Mouse (Mus musculus): ENCODE results near the gene BC003965.
"Not testable (repeated sequence)": the region's sequence is repeated elsewhere in the genome, so short reads cannot be mapped to it uniquely, and the experiment has no call there.

BC003965 gene

GRCm38 (mm10) chr17:25218967-25219366, 34.6 kb downstream of the BC003965 start:
- DNase-seq (ENCODE audit: inconsistent age in 2 of 2, low spot score in 1 of 2) = no peak

- DNase-seq (ENCODE audit: inconsistent age in 2 of 2, low spot score in 1 of 2) = no peak
Measured at GRCm38 (mm10) chr17:25219492-25220295, 35.3 kb downstream of the BC003965 start.

GRCm38 (mm10) chr17:25220746-25221145, 36.4 kb downstream of the BC003965 start:
- no peak for DNase-seq (ENCODE audit: inconsistent age in 2 of 2, low spot score in 1 of 2)

GRCm38 (mm10) chr17:25221821-25222503, 37.6 kb downstream of the BC003965 start:
- peak; percentile 78 to 87 for DNase-seq (ENCODE audit: inconsistent age in 2 of 2, low spot score in 1 of 2)

- peak in 1 of 2 experiments; percentile 61 for DNase-seq (ENCODE audit: inconsistent age in 2 of 2, low spot score in 1 of 2)
Measured at GRCm38 (mm10) chr17:25222504-25222940, 38.2 kb downstream of the BC003965 start.

- peak; percentile 38 to 75 for DNase-seq (ENCODE audit: inconsistent age in 2 of 2, low spot score in 1 of 2)
Measured at GRCm38 (mm10) chr17:25222951-25223601, 38.7 kb downstream of the BC003965 start.

- DNase-seq (ENCODE audit: inconsistent age in 2 of 2, low spot score in 1 of 2) = no peak
Measured at GRCm38 (mm10) chr17:25224586-25225222, 40.4 kb downstream of the BC003965 start.

GRCm38 (mm10) chr17:25225659-25226058, 41.3 kb downstream of the BC003965 start:
- DNase-seq (ENCODE audit: inconsistent age in 2 of 2, low spot score in 1 of 2) = no peak

- DNase-seq (ENCODE audit: inconsistent age in 2 of 2, low spot score in 1 of 2) = no peak
Measured at GRCm38 (mm10) chr17:25227991-25228390, 43.6 kb downstream of the BC003965 start.

GRCm38 (mm10) chr17:25230014-25230655, 45.8 kb downstream of the BC003965 start:
- DNase-seq (ENCODE audit: inconsistent age in 2 of 2, low spot score in 1 of 2) = not testable (repeated sequence)

- DNase-seq (ENCODE audit: inconsistent age in 2 of 2, low spot score in 1 of 2) = no peak
Measured at GRCm38 (mm10) chr17:25230700-25231099, 46.3 kb downstream of the BC003965 start.

- not testable (repeated sequence) for DNase-seq (ENCODE audit: inconsistent age in 2 of 2, low spot score in 1 of 2)
Measured at GRCm38 (mm10) chr17:25231621-25232020, 47.3 kb downstream of the BC003965 start.

- DNase-seq (ENCODE audit: inconsistent age in 2 of 2, low spot score in 1 of 2) = no peak
Measured at GRCm38 (mm10) chr17:25235635-25236034, 51.3 kb downstream of the BC003965 start.

Data from adrenal gland, adult (tissue).